Mouse (Mus musculus) neural tube, embryonic 13.5 days (tissue): Measurements from ENCODE around the gene Ambn. TPM values are rescaled to one million over a fixed set of nuclear protein-coding genes. Genes with fewer than 3 reads are reported as not detected.

Experiments used
- polyA plus RNA-seq: library from polyadenylated mRNA; unstranded; fragments of >200 nt; fragmentation: Nextera tagmentation; extraction: Ambion mirVana; gene quantifications from 2 replicates; pipeline ENCODE4 v1.2.1, GENCODE M21; 2015

The Ambn gene
- polyA plus RNA-seq, 1 experiment from 2014 or later, result not detected

Other genes with a start within 250 kb of the Ambn start
- not detected in 2 replicates for gene Gm7714, start 187.1 kb upstream of the Ambn start, polyA plus RNA-seq
- not detected in 2 replicates for gene Prol1, start 138.7 kb upstream of the Ambn start, polyA plus RNA-seq
- not detected in 2 replicates for gene Amtn, start 79.9 kb upstream of the Ambn start, polyA plus RNA-seq
- gene Enam, start 32.0 kb downstream of the Ambn start, polyA plus RNA-seq, result not detected in 2 replicates
- 0.17 and 0.29 TPM in 2 replicates for gene Jchain, start 71.9 kb downstream of the Ambn start, polyA plus RNA-seq
- 52.0 and 52.3 TPM in 2 replicates for gene Utp3, start 98.5 kb downstream of the Ambn start, polyA plus RNA-seq
- gene Rufy3, start 109.0 kb downstream of the Ambn start, polyA plus RNA-seq, result 291 TPM in 2 replicates
- gene Grsf1, start 220.2 kb downstream of the Ambn start, polyA plus RNA-seq, result 70.3 and 76.2 TPM in 2 replicates